Mouse (Mus musculus) MEL (cell line): Measurements from ENCODE around the gene Dtnb.

Experiments
- CTCF ChIP-seq, 3 experiments: IDR thresholded peaks in 2 of 3; conservative IDR thresholded peaks in 1 of 3; 2 replicates each; pipeline ENCODE4 v1.5.1; 2011 to 2012; ENCODE audit warnings: low read length in 3 of 3, low read depth in 2 of 3, mild to moderate bottlenecking in 2 of 3, improper control_type of control experiment in 1 of 3, inconsistent platforms in 1 of 3, mixed read lengths in 1 of 3, moderate library complexity in 1 of 3; ENCODE audit not compliant: control insufficient read depth in 1 of 3, insufficient read depth in 1 of 3, poor library complexity in 1 of 3, severe bottlenecking in 1 of 3
- EP300 ChIP-seq, 2 experiments: IDR thresholded peaks; 2 replicates each; pipeline ENCODE4 v1.6.1; 2011; ENCODE audit warnings: improper control_type of control experiment in 2 of 2, low read length in 2 of 2, low read depth in 1 of 2, mild to moderate bottlenecking in 1 of 2
- JUND ChIP-seq: IDR thresholded peaks from 2 replicates; pipeline ENCODE4 v1.6.1; 2011; ENCODE audit warnings: low read depth, mild to moderate bottlenecking, improper control_type of control experiment, low read length
- MAFK ChIP-seq: IDR thresholded peaks from 2 replicates; pipeline ENCODE4 v1.6.1; 2011; ENCODE audit warnings: low read depth, mild to moderate bottlenecking, low read length, improper control_type of control experiment, borderline replicate concordance
- POLR2A ChIP-seq, 2 experiments: IDR thresholded peaks; 2 replicates each; pipeline ENCODE4 v1.6.1; 2011 to 2012; ENCODE audit warnings: low read length in 2 of 2, mild to moderate bottlenecking in 2 of 2, control low read depth in 1 of 2, improper control_type of control experiment in 1 of 2, low read depth in 1 of 2, moderate library complexity in 1 of 2; ENCODE audit not compliant: control insufficient read depth in 1 of 2, insufficient read depth in 1 of 2, poor library complexity in 1 of 2
- SMC3 ChIP-seq: IDR thresholded peaks from 2 replicates; pipeline ENCODE4 v1.6.1; 2011; ENCODE audit warnings: low read depth, low read length, improper control_type of control experiment
- USF2 ChIP-seq, 2 experiments: IDR thresholded peaks; 2 replicates each; pipeline ENCODE4 v1.6.1; 2011 to 2012; ENCODE audit warnings: improper control_type of control experiment in 2 of 2, low read length in 2 of 2, borderline replicate concordance in 1 of 2, inconsistent platforms in 1 of 2, low read depth in 1 of 2, mild to moderate bottlenecking in 1 of 2; ENCODE audit not compliant: insufficient read depth in 1 of 2
- ZC3H11A ChIP-seq: IDR thresholded peaks from 2 replicates; pipeline ENCODE4 v1.6.1; 2012; ENCODE audit warnings: low read depth, mild to moderate bottlenecking, inconsistent platforms, low read length, improper control_type of control experiment

GRCm38 (mm10) chr12:3767360-3767759, 195.2 kb downstream of the Dtnb start:
- TF ChIP-seq MAFK, result no peak
- no peak for TF ChIP-seq EP300 (IDR thresholded peaks at IDR 0.05; ENCODE audit: low read depth in 1 of 2, low read length in 2 of 2)
- TF ChIP-seq JUND, result no peak
- TF ChIP-seq CTCF (IDR thresholded peaks at IDR 0.05 in 2 of 3, conservative IDR thresholded peaks at IDR 0.05 in 1 of 3; ENCODE audit: control insufficient read depth in 1 of 3, insufficient read depth in 1 of 3, low read depth in 2 of 3, low read length in 3 of 3, poor library complexity in 1 of 3, severe bottlenecking in 1 of 3), result no peak
- TF ChIP-seq ZC3H11A, result no peak
- no peak for TF ChIP-seq USF2 (IDR thresholded peaks at IDR 0.05; ENCODE audit: borderline replicate concordance in 1 of 2, insufficient read depth in 1 of 2, low read depth in 1 of 2, low read length in 2 of 2)
- TF ChIP-seq SMC3, result no peak
- no peak for TF ChIP-seq POLR2A (IDR thresholded peaks at IDR 0.05; ENCODE audit: control insufficient read depth in 1 of 2, insufficient read depth in 1 of 2, low read depth in 1 of 2, low read length in 2 of 2, poor library complexity in 1 of 2)
